Mouse (Mus musculus) heart, adult 18-20 months (tissue): ENCODE data around the gene Hcar1. TPM values are rescaled to one million over a fixed set of nuclear protein-coding genes. Genes with fewer than 3 reads are reported as not detected.

ENCODE experiments used
- DNase-seq, 2 experiments: peaks; one replicate each; pipeline ENCODE4 v3.0.0; 2021 to 2022; ENCODE audit warnings: mixed read lengths in 1 of 2
- long read RNA-seq, 2 experiments: library from polyadenylated mRNA; stranded (forward); transcript quantifications; one replicate each; pipeline ENCODE4 v2.0.0; 2021
- total RNA-seq, 2 experiments: library from RNA; stranded (reverse); gene quantifications; 2 replicates each; pipeline ENCODE4 v1.2.3; 2021

Hcar1 gene
- total RNA-seq: under 1 TPM; 0.47 to 0.90 TPM
- long read RNA-seq, experiment 1: 0 reads
- long read RNA-seq, experiment 2, partial matches to known transcripts: 0 of 1 reads
- long read RNA-seq, experiment 2, other reads (novel, unspliced or antisense): 0 of 1 reads

DNA sequence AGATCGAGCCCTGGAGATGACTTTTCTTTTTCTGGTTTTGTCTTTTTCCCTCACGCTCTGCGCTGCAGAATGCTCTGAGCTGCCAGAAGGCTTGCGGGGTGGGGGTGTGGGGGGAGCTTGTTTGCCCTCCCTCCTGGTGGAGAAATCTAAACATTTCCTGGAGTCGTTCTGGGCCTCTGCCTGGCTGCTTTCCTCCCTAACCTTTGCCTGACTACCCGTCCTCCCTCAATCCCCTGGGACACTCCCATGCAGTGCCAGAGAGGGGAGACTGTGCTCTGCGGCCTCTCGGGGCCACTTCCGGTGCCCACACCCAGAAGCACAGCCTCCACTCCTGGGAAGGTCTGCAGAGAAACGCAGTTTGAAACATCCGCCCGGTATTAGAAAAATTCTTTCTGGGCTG, at the start of gene Hcar1:
TSS of gene Hcar1 (minus strand) at position 93 of the 400 bp plus-strand sequence.
- DNase-seq: peak; percentile 38 to 50

DNA sequence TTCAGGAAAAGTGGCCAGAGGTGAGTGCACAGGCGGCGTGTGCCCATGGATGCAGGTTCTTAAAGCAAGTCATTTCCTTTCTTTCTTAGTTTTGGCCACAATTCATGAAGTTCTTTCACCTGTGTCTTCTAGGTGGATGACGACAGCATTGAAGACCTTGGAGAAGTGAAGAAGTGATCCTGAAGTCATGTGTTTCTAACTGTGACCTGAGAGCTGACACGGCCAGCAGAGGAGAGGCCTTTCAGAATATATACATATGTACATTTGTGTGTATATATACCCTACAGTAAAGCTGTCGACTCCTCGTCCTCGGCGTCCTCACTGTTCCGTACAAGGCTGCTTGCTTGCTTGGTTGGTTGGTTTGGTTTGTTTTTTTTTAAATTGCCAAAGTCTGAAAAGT, 47.3 kb upstream of the Hcar1 start, which contains the start of gene Gm43518:
TSS of gene Gm43518 (plus strand) at position 301 of the 400 bp plus-strand sequence.
- DNase-seq: no peak

DNA sequence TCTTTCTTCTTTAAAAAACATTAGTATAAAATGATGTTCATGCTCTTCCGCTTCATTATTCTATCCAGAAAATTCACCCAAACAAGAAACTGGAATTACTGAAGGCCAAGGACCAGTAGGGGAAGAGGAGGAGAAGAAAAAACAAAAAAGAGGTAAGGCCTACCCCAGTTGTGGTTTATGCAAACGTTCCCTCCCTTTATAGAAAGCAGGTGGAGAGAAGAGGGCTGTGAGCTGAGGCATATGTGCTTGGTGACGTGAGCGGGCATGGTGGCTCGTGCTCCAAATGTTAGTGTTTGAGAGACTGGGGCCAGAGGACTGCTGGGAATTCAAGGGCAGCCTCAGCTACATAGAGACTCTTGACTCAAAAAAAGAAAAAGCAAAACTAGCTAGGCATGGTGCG, 42.3 kb upstream of the Hcar1 start:
- DNase-seq: no peak

DNA sequence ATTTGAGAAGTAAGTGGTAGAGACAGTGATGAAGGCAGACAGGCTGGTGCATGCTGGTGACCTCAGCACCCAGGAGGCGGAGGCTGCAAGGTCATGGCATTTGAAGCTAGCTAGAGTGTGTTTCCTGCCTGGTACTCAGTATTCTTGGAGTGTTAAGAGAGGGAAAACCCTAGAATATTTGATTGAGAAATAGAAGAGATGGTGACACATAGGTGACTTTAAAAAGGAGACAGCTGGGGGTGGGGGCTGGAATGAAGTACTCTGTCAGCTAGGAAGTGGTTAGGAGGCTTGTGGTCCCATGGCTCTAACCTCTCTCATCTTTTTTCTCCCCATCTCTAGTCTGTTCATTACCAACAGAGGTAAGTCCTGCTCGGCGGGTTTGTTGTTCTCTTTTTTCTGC, 35.0 kb upstream of the Hcar1 start:
- no peak for DNase-seq

DNA sequence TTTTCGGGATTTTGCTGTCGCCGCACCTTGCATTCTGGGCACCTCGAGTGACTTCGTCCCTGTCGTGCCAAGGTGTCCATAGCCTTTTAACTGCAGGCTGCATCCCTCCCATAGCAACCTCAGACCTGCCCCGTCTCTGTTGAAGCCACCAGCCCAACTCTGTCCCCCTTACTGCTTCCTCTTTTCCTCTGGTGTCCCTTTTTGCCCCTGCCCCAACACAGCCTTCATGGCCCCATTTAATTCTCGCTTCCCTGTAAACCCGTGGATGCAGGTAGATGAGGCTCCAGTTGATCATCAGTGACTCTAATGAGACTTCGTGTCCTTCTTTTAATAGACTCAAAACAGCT, 27.8 kb upstream of the Hcar1 start:
- no peak for DNase-seq

DNA sequence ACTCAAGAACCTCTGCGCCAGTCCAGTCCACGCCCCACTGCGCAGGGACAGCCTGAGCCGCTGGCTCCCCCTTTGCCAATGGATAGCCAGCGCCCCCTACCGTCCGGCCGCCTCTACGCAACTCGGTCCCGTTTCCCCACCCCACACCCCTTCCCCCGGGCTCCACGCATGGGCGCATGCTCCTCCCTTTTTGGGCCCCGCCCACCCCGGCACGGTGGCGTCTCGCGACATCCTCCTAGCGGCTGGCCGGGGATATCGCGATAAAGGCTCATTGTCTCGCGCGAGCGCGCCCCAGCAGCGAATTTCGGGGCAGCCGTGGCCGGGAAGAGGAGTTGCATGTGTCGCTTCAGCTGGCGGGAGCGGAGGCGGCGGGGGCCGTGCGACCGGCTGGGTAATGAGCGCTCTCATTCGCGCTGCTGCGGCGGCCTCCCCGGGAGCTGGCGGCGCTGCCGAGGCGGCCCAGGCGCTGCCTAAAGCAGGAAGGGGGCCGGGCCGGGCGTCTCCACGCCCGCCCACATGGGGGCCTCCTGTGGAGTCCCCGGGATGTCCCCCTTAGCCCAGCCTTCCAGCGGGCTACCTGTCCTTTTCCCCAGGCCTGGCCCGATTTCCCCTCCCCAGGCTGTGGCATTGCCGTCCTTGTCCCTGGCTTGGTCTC, 27.3 kb upstream of the Hcar1 start, which contains the start of gene Denr:
TSS of gene Denr (plus strand) at position 200 of the 655 bp plus-strand sequence.
- DNase-seq: peak; percentile 99

DNA sequence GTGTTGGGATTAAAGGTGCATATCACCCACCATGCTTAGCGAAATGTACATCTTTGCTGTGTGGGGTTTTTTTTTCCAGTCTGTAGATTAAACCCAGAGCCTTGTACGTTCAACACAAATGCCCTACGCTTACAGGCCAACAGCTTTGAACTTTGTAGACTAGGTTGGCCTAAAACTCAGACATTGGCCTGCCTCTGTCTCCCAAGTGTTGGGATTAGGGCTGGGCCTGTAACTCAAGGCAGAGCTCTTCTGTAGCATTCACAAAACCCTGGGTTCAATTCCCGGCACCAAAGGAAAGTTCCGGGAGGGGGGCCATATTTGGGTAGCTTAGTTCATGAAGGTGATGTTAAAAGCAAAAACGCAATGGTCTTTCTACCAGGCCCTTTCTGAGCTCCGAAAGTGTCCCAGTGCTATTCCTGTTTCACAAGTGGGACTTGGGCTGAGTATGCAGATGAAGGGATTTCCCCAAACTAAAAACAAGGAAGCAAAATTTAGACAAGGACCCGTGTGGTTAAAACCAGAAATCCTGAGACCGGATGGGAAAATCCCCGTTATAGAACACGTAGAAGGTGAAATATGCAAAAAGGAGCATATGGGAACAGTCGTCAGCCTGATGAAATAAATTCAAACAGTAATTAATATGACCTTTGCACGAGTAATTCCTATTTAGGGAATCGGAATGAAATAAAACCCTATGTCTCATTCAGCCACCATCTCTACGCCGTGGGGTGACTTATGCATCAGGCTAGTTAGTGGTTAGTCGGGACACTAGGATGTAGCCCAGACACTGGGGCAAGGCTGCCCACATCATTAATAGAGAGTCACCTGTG, 26.5 kb upstream of the Hcar1 start:
- DNase-seq: no peak

DNA sequence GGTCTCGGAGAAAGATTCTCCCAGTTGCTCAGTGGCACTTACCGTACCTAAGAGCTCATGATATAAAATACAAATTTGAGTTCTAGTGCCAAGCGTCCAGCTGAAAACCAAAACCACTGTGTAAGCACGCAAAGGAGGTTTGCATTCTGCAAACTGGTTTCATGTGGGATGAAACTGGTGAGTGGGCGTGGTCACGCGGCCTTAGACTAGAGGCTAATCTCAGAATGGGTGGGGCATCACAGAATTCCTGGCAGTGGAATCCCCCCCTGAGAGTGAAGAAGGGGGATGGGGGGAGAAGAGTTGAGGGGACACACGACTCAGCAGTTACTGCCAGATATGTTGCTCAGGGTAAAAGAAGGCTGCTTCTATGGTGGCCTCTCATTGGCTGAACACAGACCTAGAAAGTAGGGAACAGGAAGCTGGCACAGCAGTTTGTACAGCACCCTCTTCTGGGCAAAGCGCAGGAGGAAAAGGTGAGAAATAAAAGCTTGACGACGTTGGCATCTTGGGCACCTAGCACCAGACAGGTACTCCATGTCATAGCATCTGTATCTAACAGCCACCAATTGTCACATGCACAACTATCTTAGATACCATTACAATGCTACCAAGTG, 24.3 kb upstream of the Hcar1 start:
- no peak for DNase-seq

DNA sequence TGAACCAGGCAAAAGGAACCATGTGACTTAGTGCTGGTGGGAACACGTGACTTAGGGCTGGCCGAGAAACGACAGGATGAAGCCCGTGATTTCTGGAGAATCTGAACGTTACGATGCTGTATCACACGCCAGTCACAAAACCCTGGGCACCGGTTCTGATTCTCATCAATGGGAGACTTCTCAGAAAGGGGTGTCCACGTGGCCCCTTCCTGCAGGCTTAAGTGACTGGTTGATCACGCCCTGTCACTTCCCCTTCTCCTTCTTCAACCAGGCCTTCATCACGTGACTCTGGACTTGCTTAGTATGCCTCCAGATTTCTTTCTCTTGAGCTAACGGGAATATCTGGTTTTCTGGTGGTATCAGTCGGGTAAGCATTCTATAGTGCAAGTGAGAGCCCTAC, 17.5 kb upstream of the Hcar1 start:
- DNase-seq: peak in 1 of 2 experiments; percentile 23

DNA sequence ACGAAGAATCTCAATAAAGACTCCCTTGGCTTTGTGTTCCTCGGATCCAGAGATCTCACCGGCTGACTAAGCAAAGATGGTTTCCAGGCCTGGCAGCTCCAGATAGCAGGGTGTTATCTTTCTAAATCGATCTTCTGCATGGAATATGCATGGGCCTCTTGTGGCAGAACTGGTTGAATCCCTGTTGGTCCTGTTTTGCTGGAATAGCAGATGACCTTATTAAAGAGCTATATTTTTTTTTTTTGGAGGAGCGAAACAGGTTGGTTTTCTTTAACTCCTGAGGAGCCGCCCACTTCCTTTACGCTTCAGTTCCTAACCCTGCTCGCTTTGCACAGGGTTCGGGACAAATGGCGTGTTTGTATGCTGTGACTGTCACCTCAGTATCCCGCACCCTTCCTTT, 16.6 kb upstream of the Hcar1 start:
- no peak for DNase-seq

DNA sequence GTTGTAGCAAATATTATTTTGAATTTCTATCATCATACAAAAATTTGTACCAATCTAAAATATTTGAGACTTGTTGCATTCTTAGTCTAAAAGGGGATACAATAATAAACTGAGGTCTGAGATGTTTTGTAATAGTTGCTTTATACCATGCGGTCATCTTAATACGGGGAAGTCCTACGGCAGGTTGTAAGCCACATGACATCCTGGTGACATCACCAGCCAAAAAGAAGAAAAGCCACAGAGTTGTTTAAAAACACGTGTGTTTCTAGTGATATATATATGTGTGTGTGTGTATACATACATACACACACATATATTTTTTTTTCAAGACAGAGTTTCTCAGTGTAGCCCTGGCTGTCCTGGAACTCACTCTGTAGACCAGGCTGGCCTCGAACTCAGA, 13.7 kb upstream of the Hcar1 start:
- no peak for DNase-seq

DNA sequence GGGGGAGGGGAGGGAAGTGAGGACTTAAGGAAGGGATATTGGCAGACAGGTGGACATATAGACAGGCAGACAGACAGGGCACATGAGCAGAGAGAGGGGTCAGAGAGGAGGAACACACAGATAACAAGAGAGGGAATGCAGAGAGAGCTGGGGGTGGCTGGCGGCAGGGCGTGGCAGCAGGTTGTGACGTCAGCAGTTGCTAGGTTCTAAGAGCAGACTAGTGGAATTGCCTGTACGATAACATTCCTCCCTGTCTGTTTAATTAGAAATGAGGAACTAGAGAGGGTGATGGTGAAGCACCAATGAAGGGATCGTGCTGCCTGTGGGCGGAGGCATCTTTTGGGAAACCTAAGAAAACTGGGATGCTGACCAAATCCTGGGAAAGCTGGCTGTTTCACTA, 11.8 kb upstream of the Hcar1 start:
- DNase-seq: no peak

DNA sequence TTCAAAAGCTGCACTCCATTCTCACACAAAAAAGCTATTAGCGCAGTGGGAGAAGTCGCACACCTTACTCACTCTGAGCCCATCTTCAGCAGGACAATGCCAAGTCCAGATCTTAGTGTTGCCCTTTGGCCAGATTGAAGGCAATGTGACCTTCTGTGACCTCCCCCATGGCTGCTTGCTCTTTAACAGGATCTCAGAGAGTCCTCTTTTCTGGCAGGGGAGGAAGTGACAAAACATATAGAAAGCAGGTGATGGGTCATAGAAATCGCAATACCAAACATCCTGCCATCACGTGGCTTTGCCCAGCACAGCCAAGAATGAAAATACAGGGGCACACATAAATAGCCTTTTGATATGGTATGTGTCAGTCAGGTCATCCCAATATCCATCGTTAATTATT, 11.2 kb upstream of the Hcar1 start:
- no peak for DNase-seq

DNA sequence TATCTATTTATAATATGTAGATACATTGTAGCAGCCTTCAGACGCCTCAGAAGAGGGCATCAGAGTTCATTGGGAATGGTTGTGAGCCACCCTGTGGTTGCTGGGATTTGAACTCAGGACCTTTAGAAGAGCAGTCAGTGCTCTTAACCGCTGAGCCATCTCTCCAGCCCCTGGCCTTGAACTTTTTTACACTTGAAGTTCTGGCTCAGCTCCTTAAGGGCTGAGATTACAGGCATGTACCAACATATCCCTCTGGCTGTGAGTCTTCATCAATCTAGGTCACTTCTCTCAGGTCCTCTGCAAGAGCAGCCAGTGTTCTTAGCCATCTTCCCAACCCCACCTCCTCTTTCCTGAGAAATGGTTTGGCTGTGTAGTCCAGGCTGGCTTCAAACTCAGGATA, 10.5 kb upstream of the Hcar1 start:
- DNase-seq: no peak

DNA sequence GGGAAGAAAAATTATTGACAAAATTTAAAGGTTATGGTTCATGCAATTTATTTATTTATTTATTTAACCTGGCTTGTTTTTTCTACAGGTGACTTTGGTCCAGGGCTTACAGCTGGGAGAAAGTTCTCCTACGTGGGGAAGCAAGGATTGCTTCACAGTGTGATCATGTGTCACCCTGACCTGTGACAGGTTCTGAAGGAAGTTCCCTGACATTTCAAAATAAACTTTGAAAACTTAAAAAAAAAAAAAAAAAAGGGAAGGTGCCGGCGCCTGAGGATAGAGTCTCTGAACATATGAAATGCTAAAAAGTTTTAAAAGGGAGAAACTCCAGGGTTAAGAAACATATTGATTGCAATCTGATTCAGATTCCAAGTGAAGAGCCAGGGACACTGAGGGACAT, 6.5 kb upstream of the Hcar1 start:
- DNase-seq: no peak

DNA sequence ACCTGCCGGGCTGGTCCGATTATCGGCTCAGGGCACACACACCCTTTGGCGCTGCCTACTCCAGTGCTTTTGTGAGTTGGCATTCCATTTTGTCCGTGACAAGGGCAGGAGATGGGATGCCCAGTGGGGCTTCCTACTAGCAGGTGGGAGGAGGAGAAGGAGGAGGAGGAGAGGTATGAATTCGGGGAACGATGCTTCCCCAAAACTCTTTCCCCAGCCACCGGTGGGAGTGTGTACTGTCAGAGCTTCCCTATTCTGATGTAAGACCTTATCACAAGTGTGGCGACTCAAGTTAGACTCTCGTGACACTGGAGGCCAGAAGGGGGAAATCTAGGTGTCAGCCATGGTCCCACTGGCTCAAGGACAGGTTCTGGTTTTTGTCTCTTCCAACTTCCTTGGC, 4.5 kb upstream of the Hcar1 start:
- DNase-seq: no peak

DNA sequence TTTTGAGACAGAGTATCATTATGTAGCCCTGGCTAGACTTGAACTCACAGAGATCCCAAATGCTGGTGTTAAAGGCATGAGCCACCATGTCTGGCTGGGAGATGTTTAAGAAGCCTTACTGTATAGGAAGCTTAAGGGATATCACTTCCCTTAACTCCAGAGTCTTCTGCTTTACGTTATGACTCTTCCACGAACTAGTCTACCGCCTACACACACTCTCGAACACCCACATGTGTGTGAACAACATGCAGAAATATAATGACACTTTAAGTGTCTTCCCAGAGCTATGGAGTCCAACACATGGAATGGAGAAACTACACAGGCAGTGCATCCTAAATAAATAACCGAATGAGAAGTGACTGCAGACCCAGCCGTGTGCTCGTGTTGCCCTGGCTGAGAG, 4.1 kb upstream of the Hcar1 start:
- DNase-seq: no peak

DNA sequence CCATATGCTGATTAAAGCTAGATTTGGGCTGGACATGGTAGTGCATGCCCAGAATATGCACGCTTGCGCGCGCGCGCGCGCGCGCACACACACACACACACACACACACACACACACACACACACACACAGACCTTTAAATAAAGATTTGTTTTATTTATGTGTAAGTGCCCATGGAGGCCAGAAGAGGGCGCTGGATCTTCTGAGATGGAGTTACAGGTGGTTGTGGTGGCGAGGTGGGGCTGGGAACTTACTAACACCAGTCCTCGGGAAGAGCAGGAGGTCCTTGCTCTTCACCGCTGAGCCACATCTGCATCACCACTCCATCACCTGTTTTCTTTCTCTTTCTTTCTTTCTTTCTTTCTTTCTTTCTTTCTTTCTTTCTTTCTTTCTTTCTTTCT, 958 bp upstream of the Hcar1 start:
- DNase-seq: no peak

DNA sequence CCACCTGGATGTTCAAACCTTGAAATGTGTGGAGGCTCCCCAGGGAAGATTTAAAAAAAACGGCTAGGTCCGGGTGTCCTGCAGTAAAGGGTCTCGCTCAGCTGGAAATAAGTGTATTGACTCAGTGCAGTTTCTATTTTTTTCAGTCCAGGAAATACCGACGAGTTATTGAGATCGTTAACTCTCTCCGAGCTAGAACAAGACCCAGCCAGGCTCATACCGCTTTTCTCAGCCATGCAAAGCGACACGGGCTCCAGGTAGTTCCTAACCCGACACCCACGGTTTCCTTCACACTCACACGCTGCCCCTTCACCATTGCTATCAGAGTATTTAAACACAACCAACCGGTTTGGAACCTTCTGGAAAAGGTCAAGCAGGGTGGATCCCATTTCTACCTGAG, 1.8 kb downstream of the Hcar1 start:
- DNase-seq: no peak

DNA sequence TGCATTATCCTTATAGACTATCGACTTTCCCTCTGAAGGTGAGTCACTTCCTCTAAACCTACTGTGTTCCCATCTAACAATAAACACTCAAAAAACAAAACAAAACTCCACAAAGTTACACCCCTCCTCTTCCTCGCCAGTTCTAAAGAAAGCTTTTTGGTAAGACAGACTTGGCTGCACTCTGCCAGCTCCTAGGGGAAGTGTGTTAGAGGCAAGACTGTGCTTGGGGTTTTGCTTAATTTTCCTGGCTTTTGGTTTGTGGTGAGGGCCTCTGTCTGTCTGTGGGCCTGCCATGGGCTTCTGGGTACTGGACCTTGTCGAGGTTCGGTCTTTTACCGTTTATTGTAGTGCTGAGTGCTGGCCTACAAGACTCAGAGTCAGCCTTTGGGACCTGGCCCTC, 5.6 kb downstream of the Hcar1 start:
- DNase-seq: no peak

DNA sequence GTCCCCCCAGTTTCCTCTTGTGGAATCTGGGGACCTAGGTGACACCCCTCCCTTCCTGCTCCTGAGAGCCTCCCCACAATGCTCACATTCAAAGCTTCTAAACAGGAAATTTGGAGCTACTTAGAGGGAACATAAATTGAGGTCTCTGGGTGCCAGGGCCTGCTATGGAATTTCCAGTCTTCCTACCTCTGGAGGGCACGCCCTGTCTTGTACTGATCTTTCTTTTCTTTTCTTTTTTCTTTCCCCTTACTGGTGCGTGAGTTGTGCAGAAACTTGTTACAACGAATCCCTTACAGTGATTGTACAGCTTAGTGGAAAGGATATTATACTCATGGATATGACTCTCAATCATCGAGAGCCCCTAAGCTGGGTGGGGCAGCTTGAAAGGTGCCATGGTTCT, 10.2 kb downstream of the Hcar1 start:
- no peak for DNase-seq

DNA sequence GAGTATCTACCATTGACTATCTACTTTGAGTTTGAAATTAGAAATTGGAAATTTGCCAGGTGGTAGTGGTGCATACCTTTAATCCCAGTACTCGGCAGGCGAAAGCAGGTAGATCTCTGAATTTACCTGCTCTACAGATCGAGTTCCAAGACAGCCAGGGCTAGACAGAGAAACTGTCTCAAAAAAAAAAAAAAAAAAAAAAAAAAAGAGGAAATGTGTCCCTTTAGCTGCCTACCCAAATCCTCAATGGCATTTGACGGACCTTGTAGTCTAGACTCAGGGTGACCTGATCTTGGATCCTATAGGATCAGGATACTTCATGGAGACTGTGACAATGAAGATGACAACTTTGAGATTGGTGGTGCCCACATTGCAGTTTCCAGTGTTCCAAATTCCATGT, 13.4 kb downstream of the Hcar1 start:
- no peak for DNase-seq

DNA sequence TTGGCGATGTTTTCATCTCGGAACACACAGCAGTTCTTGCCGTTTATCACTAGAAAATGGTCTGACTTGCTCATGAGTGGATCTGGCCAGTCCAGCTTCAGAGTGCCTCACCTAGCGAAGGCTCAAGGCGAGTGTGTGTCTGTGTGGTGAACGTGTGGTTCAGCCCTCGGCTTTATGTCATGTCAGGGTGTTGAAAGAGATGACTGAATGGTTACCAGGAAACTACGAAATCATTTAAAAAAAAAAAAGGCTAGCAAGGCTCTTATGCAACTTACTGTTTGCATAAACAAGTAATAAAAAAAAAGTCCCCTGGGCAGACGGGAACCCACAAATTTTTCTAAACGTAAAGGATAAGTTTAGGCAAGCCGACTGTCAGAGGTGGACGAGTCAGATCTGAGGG, 14.5 kb downstream of the Hcar1 start, which contains the start of gene Hcar2:
TSS of gene Hcar2 (minus strand) at position 135 of the 400 bp plus-strand sequence.
- DNase-seq: no peak
